ENCODE assay signal across 8 mouse cellular contexts in the genomic region with DNA sequence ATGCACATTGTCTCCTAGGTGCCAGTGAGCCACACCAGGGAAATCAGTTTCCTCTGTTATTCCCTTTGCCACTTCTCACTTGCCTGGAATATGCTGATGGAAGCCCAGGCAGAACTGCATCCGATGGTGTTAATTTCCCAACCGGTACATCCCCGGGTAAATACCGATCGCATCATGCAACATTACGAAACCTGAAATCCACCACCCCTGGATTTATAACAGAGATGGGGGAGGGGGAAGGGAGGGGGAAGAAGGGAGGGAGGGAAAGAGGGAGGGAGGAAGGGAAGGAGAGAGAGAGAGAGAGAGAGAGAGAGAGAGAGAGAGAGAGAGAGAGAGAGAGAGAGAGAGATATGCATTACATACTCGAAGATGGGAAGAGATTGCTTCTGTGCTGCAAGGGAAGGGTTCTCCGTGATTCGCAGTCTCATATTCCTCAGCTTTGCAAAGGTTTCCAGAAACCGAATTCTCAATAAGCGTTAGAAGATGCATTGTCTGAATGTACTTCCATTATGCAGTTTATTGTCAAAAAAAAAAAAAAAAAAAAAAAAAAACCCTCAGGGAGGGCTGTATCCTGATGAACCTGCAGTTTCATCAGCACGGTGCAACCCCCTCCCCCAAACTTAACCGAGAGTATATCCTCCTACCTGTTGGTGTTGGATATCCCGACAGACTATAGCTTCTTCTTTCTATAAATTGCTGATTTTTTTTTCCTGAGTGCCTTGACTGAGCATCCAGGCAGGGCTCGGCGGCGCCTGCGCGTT. TPM values are rescaled to one million over a fixed set of nuclear protein-coding genes. Genes with fewer than 3 reads are reported as not detected.
DNase-seq lines count a peak whose midpoint lies in the region; ATAC-seq and TF ChIP-seq lines count a peak whose summit lies in the region.

No protein-coding gene starts in this region.

- no peaks in the 10 kb centered on the region for H3K36me3 ChIP-seq in neural tube, embryonic 14.5 days (ENCODE audit: control insufficient read depth, insufficient read depth, low read length)

- H3K4me3 ChIP-seq in lung, adult 2 months (replicated peaks; ENCODE audit: extremely low read depth, low read depth, low read length): peak overlapping the region; percentile 57
- peak overlapping the region; percentile 81 for H3K4me3 ChIP-seq in neural tube, embryonic 14.5 days (ENCODE audit: low read depth, low read length)

- intact Hi-C loops in left cerebral cortex, postnatal 4 days (cut with DNase I): loop anchor here (10.0 kb wide), 3 partner anchors 163 to 667 kb away; a partner anchor contains a TSS

- peak overlapping the region; percentile 100 for H3K27ac ChIP-seq in neural tube, embryonic 14.5 days (ENCODE audit: low read depth, low read length)

- WGBS in lung, adult 2 months: 1% methylated on average over 19 of the region's 19 CpGs
- WGBS in neural tube, embryonic 14.5 days: under 1% methylated on average over 19 of the region's 19 CpGs

- peak overlapping the region; percentile 99 for H3K9ac ChIP-seq in neural tube, embryonic 14.5 days (replicated peaks; ENCODE audit: low read depth, low read length)

- ATAC-seq in neural tube, embryonic 14.5 days (ENCODE audit: low read depth): peak; percentile 39

- no peaks in the 10 kb centered on the region for H3K9me3 ChIP-seq in neural tube, embryonic 14.5 days (ENCODE audit: control insufficient read depth, low read length)

- H3K27me3 ChIP-seq in neural tube, embryonic 14.5 days (ENCODE audit: control insufficient read depth, insufficient read depth, low read length): no peaks in the 10 kb centered on the region

- H3K4me2 ChIP-seq in neural tube, embryonic 14.5 days (ENCODE audit: low read depth, low read length): peak overlapping the region; percentile 89

- H3K4me1 ChIP-seq in lung, adult 2 months (ENCODE audit: control insufficient read depth, insufficient read depth, low read length): peaks cover 2% of the 10 kb centered on the region; the same call in 1 of the 2 replicates
- H3K4me1 ChIP-seq in neural tube, embryonic 14.5 days (ENCODE audit: control insufficient read depth, insufficient read depth, low read length): peaks cover 12% of the 10 kb centered on the region; the same call in 1 of the 2 replicates

- TF ChIP-seq POLR2A in lung, adult 2 months (IDR thresholded peaks at IDR 0.05; ENCODE audit: borderline replicate concordance, extremely low read depth, low read depth, low read length): no peak

- no peak for TF ChIP-seq CTCF in lung, adult 2 months (IDR thresholded peaks at IDR 0.05; ENCODE audit: insufficient read depth, low read length)

- DNase-seq in lung, adult 2 months: no peak
- no peak for DNase-seq in lung, postnatal 10 days
- peak; percentile 73 for DNase-seq in cerebellum, adult 9-10 months
- DNase-seq in frontal cortex, postnatal 36 days (ENCODE audit: low spot score in 2 of 2): peak; percentile 39 to 50
- DNase-seq in left cerebral cortex, postnatal 4 days: peak; percentile 33
- no peak for DNase-seq in spleen, postnatal 14 days (ENCODE audit: low spot score in 2 of 2)
- no peak for DNase-seq in adrenal gland, adult 8-10 months

RNA-seq across cellular contexts. Expression of a gene that starts 1.6 kb away (rescaled TPM):
- 0.22 and 0.35 TPM in 2 replicates for polyA plus RNA-seq in lung, adult 2 months (2012; rRNA removed)
- total RNA-seq in left cerebral cortex, postnatal 4 days (2021): 100 to 1,000 TPM; 122 to 129 TPM
- 138 and 146 TPM in 2 replicates for polyA plus RNA-seq in neural tube, embryonic 14.5 days (2014; fragmentation: Nextera tagmentation; extraction: Ambion mirVana)
- total RNA-seq in adrenal gland, adult 8-10 months (2022): 1 to 10 TPM; 1.6 to 2.5 (median 2.0) TPM

RNA-seq across cellular contexts. Expression of a gene that starts 33.2 kb away (rescaled TPM):
- 25.6 and 57.8 TPM in 2 replicates for polyA plus RNA-seq in lung, adult 2 months (2012; rRNA removed)
- total RNA-seq in left cerebral cortex, postnatal 4 days (2021): 10 to 100 TPM; 56.7 to 62.7 TPM
- 65.9 and 68.2 TPM in 2 replicates for polyA plus RNA-seq in neural tube, embryonic 14.5 days (2014; fragmentation: Nextera tagmentation; extraction: Ambion mirVana)
- 10 to 100 TPM; 39.4 to 59.3 (median 53.6) TPM for total RNA-seq in adrenal gland, adult 8-10 months (2022)

Comparison
In these comparisons a context has a peak if more than half of its experiments do, and no peak if none do; other contexts are left out.
1. DNase-seq: peak in cerebellum, adult 9-10 months (single experiment), frontal cortex, postnatal 36 days (2 of 2) and left cerebral cortex, postnatal 4 days (single experiment); none in lung, adult 2 months (single experiment), lung, postnatal 10 days (single experiment), spleen, postnatal 14 days (0 of 2) and adrenal gland, adult 8-10 months (single experiment).
2. RNA of a gene that starts 1.6 kb away (total RNA-seq): 122 to 129 TPM in left cerebral cortex, postnatal 4 days; 1.6 to 2.5 TPM in adrenal gland, adult 8-10 months; every median in the first group is over 10 times any median in the second.